Mouse (Mus musculus) heart, postnatal 10 days (tissue): ENCODE data around the gene Kif7. TPM values are rescaled to one million over a fixed set of nuclear protein-coding genes. Genes with fewer than 3 reads are reported as not detected.

Experiments
- DNase-seq, 2 experiments: peaks; one replicate each; pipeline ENCODE4 v3.0.0; 2021
- intact Hi-C: fragments of 180-260 bp; cut with DNase I; formaldehyde crosslinking; loops from one replicate; pipeline ENCODE4 v1.15.1; 2025
- total RNA-seq, 2 experiments: library from RNA; stranded (reverse); gene quantifications; 2 replicates each; pipeline ENCODE4 v1.2.3; 2021

The Kif7 gene
- total RNA-seq, 2 experiments from 2014 or later: 3.2 to 3.9 TPM

DNA sequence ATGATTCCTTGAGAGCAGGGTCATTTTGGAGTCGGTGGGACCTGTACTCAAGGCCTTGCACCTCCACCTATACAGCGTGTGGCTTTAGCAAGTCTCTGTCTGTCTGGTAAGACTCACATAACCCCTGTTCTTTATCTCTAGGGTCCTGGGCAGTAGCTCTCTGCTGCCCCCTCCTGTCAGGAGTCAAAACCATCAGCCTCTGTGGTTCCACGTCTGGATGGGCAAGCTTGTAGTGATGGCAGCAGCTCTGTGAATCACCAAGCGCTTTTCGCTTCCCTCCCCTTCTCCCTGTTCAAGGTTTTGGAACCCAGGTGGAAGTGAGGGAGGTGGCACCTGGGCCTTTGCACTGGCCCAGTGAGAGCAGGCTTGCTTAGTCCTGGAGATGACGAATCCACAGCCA, 12.7 kb upstream of the Kif7 start:
- intact Hi-C loops: loop anchor here (5.0 kb wide), 3 partner anchors 66 to 231 kb away; partner anchors contain the start of gene Ticrr

DNA sequence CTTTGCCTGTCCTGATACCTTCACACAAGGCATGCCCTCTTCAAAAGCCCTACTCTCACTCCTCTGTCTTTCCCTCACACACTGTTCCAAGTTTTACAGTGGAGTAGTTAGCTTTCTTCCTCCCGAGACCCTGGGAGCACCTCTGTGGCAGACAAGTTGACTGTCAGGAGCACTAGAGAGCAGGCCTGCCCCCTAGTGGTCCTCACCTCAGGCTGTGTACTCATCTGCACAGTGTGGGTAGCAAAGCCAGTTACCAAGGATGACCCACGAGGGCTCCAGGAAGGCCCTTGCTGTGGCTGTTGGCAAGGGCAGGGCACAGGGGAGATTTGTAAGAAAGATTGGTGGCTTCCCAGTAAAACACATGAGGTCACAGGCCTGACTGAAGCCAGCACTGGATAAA, 11.6 kb upstream of the Kif7 start:
- DNase-seq: peak; percentile 68 to 78
- intact Hi-C loops: loop anchor here (1.0 to 5.0 kb wide), 4 partner anchors 37 to 230 kb away; partner anchors contain the start of gene Ticrr

More for the DNA sequence above, 12.7 kb upstream of the Kif7 start:
- DNase-seq: peak; percentile 75 to 78

- DNase-seq: peak; percentile 77 to 81
- intact Hi-C loops: no loop called here
Observed at GRCm38 (mm10) chr7:79721386-79721977, 6.0 kb upstream of the Kif7 start.

DNA sequence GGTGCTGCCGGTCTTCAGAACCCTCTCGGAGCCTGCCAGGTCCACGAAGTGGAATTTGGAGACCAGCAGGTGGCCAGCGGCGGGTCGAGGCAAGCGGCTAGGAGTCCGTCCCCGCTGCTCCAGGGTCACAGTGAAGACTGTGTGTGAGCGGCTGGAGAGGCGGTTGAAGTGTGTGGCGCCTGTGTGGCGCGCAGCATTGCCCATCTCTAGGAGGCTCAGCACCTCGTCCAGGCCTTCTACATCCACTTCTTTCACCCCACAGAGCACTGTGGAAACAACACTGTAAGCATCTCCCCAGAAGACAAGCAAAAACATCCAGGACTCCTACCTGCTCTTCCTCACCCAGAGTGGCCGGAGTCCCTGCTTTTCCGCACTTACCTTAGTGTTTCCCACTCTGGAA, 4.7 kb downstream of the Kif7 start:
- intact Hi-C loops: no loop called here
- DNase-seq: no peak

- intact Hi-C loops: no loop called here
- DNase-seq: peak; percentile 22 to 45
Observed at GRCm38 (mm10) chr7:79710130-79710607, 5.4 kb downstream of the Kif7 start.

GRCm38 (mm10) chr7:79705210-79705609, 10.3 kb downstream of the Kif7 start:
- intact Hi-C loops: no loop called here
- DNase-seq: no peak

DNA sequence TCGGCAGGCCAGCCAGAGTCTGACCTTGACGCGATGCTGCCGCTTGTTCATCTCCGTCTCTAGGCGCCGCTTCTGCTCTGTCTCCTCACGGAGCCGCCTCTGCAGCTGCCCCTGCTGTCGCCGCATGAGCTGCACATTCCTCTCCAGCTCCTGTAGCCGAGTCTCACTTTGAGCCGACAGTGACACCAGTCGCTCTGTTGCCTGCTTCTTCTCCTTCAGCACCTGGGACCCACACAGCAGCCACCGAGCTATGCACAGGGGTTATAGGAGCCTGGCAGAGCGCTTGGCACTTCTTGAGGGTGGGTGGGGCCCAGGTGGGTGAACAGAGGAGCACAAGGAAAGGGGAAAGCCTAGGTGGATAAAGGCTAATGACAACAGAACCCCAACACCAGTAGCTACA, 12.8 kb downstream of the Kif7 start:
- no peak for DNase-seq
- intact Hi-C loops: no loop called here

- DNase-seq: no peak
Observed at GRCm38 (mm10) chr7:79696495-79696894, 19.0 kb downstream of the Kif7 start.

DNA sequence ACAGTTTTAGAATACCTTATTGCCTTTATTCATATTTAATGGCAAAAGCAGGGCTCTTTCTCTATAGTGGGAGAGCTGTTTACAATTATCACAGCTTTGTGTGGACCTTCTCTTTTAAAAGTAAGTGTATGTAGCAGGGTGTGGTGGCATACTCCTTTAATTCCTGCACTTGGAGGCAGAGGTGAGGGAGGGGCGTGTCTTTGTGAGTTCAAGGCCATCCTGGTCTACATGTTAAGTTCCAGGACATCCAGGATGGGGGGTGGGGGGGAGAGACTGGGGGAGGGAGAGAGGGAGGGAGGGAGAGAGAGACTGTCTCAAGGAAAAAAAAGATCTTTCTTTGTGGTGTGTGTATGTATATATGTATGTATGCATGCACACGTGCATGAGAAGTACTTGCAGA, 35.3 kb downstream of the Kif7 start:
- intact Hi-C loops: no loop called here
- DNase-seq: no peak

More at GRCm38 (mm10) chr7:79696495-79696894, 19.0 kb downstream of the Kif7 start:
- intact Hi-C loops: no loop called here

GRCm38 (mm10) chr7:79679186-79679585, 36.3 kb downstream of the Kif7 start:
- no peak for DNase-seq
- intact Hi-C loops: no loop called here

DNA sequence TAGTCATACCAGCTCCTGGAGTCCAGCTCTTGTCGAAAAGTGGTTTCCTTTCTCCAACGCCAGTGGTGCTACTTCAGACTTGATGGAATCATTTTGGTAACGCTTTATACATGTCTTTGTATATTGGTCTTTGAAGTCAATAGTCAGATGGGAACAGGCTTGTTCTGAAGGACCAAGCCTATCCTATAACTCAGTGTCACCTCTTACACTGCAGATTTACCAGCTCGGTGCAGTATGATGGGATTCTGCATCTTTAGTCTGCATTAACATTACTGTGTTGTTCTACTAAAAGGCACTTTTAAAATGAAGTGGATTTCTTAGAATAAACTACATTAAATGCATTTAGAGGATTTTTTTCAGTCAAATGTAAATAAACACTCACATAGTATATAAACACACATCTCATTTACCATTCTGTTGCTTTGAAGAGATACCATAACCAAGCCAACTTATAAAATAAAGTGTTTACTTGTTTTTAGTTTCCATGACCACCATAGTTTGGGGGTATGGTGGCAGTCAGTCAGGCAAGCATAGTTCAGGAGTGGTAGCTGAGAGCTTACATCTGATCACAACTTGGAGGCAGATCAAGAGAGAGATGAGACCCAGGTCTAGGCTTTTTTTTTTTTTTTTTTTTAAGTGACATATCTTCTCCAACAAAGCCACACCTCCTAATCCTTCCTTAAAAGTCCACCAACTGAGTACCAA, 44.5 kb downstream of the Kif7 start:
- intact Hi-C loops: no loop called here
- DNase-seq: no peak

GRCm38 (mm10) chr7:79666690-79667089, 48.8 kb downstream of the Kif7 start:
- intact Hi-C loops: no loop called here
- no peak for DNase-seq

DNA sequence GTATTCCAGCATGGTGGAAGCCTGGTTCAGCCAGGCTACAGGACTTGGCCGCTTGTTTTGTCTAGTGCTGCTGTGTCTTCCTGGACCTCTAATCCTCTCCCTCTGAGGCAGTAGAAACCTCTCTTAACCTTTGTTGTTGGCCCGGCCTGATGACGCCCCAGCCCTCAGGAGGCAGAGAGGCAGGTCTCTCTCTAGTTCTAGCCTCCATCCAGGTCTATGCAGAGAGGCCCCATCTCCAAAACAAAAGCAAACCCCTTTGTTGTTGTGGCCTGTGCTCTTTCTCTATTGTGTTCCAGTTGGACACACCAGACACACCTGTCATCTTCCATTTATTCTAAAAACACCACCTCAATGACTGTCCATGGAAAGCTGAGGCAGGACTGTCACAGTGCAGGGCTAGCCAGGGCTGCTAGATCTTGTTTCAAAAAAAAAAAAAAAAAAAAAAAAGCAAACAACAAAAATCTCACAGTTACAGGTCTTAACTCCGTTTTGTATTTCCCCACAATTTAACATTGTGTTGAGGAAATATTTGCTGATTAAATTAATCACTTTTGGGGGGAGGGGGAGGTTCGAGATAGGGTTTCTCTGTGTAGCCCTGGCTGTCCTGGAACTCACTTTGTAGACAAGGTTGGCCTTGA, 54.1 kb downstream of the Kif7 start:
- no peak for DNase-seq
- intact Hi-C loops: loop anchor here (5.0 kb wide), 1 partner anchor 66 kb away; no protein-coding TSS in a partner anchor

GRCm38 (mm10) chr7:79660291-79661150, 55.0 kb downstream of the Kif7 start:
- DNase-seq: no peak
- intact Hi-C loops: loop anchor here (5.0 kb wide), 1 partner anchor 67 kb away; no protein-coding TSS in a partner anchor

GRCm38 (mm10) chr7:79659578-79660290, 55.8 kb downstream of the Kif7 start, which contains the start of gene Ticrr:
Ticrr (plus strand) TSS chr7:79660196.
- DNase-seq: peak; percentile 98 to 99
- intact Hi-C loops: loop anchor here (5.0 kb wide), 1 partner anchor 68 kb away; no protein-coding TSS in a partner anchor

DNA sequence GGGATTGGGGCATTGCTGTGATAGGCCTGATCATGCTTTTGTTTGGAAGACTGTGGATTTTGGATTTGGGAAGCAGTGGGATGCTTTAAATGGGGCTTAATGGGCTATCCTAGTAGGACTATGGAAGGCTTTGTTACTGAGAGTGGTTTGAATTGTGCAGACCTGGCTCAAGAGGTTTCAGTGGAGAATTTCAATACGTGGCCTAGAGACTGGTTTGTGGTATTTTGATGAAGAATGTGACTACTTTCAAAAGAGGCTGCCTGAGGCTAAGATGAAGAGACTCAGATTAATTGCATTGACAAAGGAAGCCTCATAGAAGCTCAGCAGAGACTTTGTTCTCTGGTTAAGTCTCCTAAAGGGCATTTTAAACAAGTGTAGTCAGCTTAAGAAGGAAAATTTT, 60.9 kb downstream of the Kif7 start:
- no peak for DNase-seq
- intact Hi-C loops: no loop called here

GRCm38 (mm10) chr7:79654185-79654584, 61.3 kb downstream of the Kif7 start:
- no peak for DNase-seq
- intact Hi-C loops: no loop called here

GRCm38 (mm10) chr7:79649005-79649404, 66.5 kb downstream of the Kif7 start:
- intact Hi-C loops: loop anchor here (2.0 to 5.0 kb wide), 2 partner anchors 36 to 152 kb away; no protein-coding TSS in a partner anchor
- DNase-seq: peak; percentile 40 to 69
